Mouse (Mus musculus) CH12.LX (cell line): ENCODE data around the gene Card10. TPM values are rescaled to one million over a fixed set of nuclear protein-coding genes. Genes with fewer than 3 reads are reported as not detected.

ENCODE experiments used
- DNase-seq: peaks from one replicate; pipeline ENCODE4 v3.0.0-alpha.2; 2013; ENCODE audit errors: extremely low read depth
- H3K27ac ChIP-seq: 2 replicates; pipeline ENCODE4 v1.5.1; 2012; ENCODE audit warnings: low read depth, mild to moderate bottlenecking, control low read depth, moderate library complexity; ENCODE audit not compliant: insufficient read depth
- H3K27me3 ChIP-seq: replicated peaks from 2 replicates; pipeline ENCODE3; 2012; ENCODE audit warnings: inconsistent platforms
- H3K36me3 ChIP-seq, 2 experiments: replicated peaks in 1 of 2; 2 replicates each; pipeline versions ENCODE3 to v1.6.1; 2012; ENCODE audit warnings: inconsistent platforms in 1 of 2, low read length in 1 of 2, mild to moderate bottlenecking in 1 of 2, mixed read lengths in 1 of 2, moderate library complexity in 1 of 2; ENCODE audit not compliant: control insufficient read depth in 1 of 2, insufficient read depth in 1 of 2
- H3K4me1 ChIP-seq, 2 experiments: 2 replicates each; pipeline ENCODE4 v1.6.1; 2012; ENCODE audit warnings: inconsistent platforms in 1 of 2, moderate library complexity in 1 of 2; ENCODE audit not compliant: insufficient read depth in 2 of 2, control insufficient read depth in 1 of 2
- H3K4me2 ChIP-seq: 2 replicates; pipeline ENCODE4 v1.6.1; 2012; ENCODE audit warnings: low read depth, mild to moderate bottlenecking, control low read depth; ENCODE audit not compliant: poor library complexity, insufficient read depth, severe bottlenecking
- H3K4me3 ChIP-seq, 3 experiments: fragments of 150-350 bp in 1 of 3; sonication (generic) in 1 of 3; replicated peaks in 1 of 3; 2 replicates each; pipeline versions ENCODE3 to v1.5.1; 2011 to 2012; ENCODE audit warnings: low read depth in 2 of 3, low read length in 2 of 3, mild to moderate bottlenecking in 2 of 3, moderate library complexity in 2 of 3, control low read depth in 1 of 3, improper control_type of control experiment in 1 of 3, inconsistent platforms in 1 of 3, mixed read lengths in 1 of 3; ENCODE audit not compliant: poor library complexity in 1 of 3
- H3K79me2 ChIP-seq: replicated peaks from 2 replicates; pipeline ENCODE4 v1.6.1; 2012; ENCODE audit warnings: mild to moderate bottlenecking, moderate library complexity; ENCODE audit not compliant: control insufficient read depth, poor library complexity, insufficient read depth, severe bottlenecking; ENCODE audit errors: extremely low read depth
- H3K9ac ChIP-seq: 2 replicates; pipeline ENCODE4 v1.6.1; 2012; ENCODE audit warnings: low read depth, mild to moderate bottlenecking, control low read depth, moderate library complexity; ENCODE audit not compliant: insufficient read depth
- H3K9me3 ChIP-seq: replicated peaks from 2 replicates; pipeline ENCODE3; 2012; ENCODE audit warnings: low read length, inconsistent platforms, mixed read lengths
- BHLHE40 ChIP-seq: IDR thresholded peaks from 2 replicates; pipeline ENCODE4 v1.6.1; 2011; ENCODE audit warnings: mild to moderate bottlenecking, low read depth, low read length, improper control_type of control experiment
- CHD1 ChIP-seq: IDR thresholded peaks from 2 replicates; pipeline ENCODE4 v1.6.1; 2012; ENCODE audit warnings: low read depth, low read length, improper control_type of control experiment, inconsistent platforms
- GABPA ChIP-seq: IDR thresholded peaks from 2 replicates; pipeline ENCODE4 v1.6.1; 2012; ENCODE audit warnings: low read depth, low read length, improper control_type of control experiment, inconsistent platforms; ENCODE audit not compliant: insufficient replicate concordance
- HCFC1 ChIP-seq: IDR thresholded peaks from 2 replicates; pipeline ENCODE4 v1.6.1; 2012; ENCODE audit warnings: low read depth, mild to moderate bottlenecking, inconsistent platforms, low read length, improper control_type of control experiment
- JUN ChIP-seq: IDR thresholded peaks from 2 replicates; pipeline ENCODE4 v1.6.1; 2011; ENCODE audit warnings: low read depth, mild to moderate bottlenecking, low read length, improper control_type of control experiment, moderate library complexity; ENCODE audit not compliant: insufficient read depth
- JUND ChIP-seq: conservative IDR thresholded peaks from 2 replicates; pipeline ENCODE4 v1.6.1; 2011; ENCODE audit warnings: low read depth, low read length, improper control_type of control experiment
- KAT2A ChIP-seq: IDR thresholded peaks from 2 replicates; pipeline ENCODE4 v1.6.1; 2012; ENCODE audit warnings: low read length, improper control_type of control experiment, inconsistent platforms; ENCODE audit not compliant: insufficient replicate concordance
- MAX ChIP-seq: IDR thresholded peaks from 2 replicates; pipeline ENCODE4 v1.6.1; 2011; ENCODE audit warnings: low read length, improper control_type of control experiment
- NELFE ChIP-seq: IDR thresholded peaks from 2 replicates; pipeline ENCODE4 v1.6.1; 2011; ENCODE audit warnings: low read depth, low read length, improper control_type of control experiment
- NRF1 ChIP-seq: IDR thresholded peaks from 2 replicates; pipeline ENCODE4 v1.6.1; 2014; ENCODE audit warnings: low read depth, mild to moderate bottlenecking, inconsistent platforms, low read length, improper control_type of control experiment, moderate library complexity
- POLR2A ChIP-seq: IDR thresholded peaks from 2 replicates; pipeline ENCODE4 v1.6.1; 2011; ENCODE audit warnings: low read depth, mild to moderate bottlenecking, improper control_type of control experiment, low read length
- POLR2AphosphoS2 ChIP-seq: IDR thresholded peaks from 2 replicates; pipeline ENCODE4 v1.6.1; 2011; ENCODE audit warnings: low read depth, low read length, improper control_type of control experiment
- RAD21 ChIP-seq: IDR thresholded peaks from 2 replicates; pipeline ENCODE4 v1.6.1; 2011; ENCODE audit warnings: low read depth, mild to moderate bottlenecking, low read length, improper control_type of control experiment, moderate library complexity
- SIN3A ChIP-seq: IDR thresholded peaks from 2 replicates; pipeline ENCODE4 v1.6.1; 2012; ENCODE audit warnings: low read length, improper control_type of control experiment, inconsistent platforms
- UBTF ChIP-seq: IDR thresholded peaks from 2 replicates; pipeline ENCODE4 v1.6.1; 2012; ENCODE audit warnings: low read depth, mild to moderate bottlenecking, inconsistent platforms, low read length, improper control_type of control experiment, moderate library complexity
- ZC3H11A ChIP-seq: IDR thresholded peaks from 2 replicates; pipeline ENCODE4 v1.6.1; 2012; ENCODE audit warnings: low read depth, mild to moderate bottlenecking, inconsistent platforms, low read length, improper control_type of control experiment
- ZMIZ1 ChIP-seq: IDR thresholded peaks from 2 replicates; pipeline ENCODE4 v1.6.1; 2012; ENCODE audit warnings: low read depth, mild to moderate bottlenecking, inconsistent platforms, low read length, improper control_type of control experiment
- ZNF384 ChIP-seq: IDR thresholded peaks from 2 replicates; pipeline ENCODE4 v1.6.1; 2012; ENCODE audit warnings: low read depth, low read length, improper control_type of control experiment, inconsistent platforms
- dilution Hi-C: fragments of 300-500 bp; cut with MboI; formaldehyde crosslinking; loops from 2 replicates; pipeline ENCODE4 v1.14.3; 2020; ENCODE audit warnings: low sequenced_read_pairs; ENCODE audit not compliant: extremely low pct_unique_long_range_greater_than_20kb, extremely low pct_ligation_motif_present
- in situ Hi-C: fragments of 300-500 bp; cut with MboI; formaldehyde crosslinking; loops from 3 replicates; pipeline ENCODE4 v1.14.3; 2019; ENCODE audit warnings: low sequenced_read_pairs, low pct_ligation_motif_present, low pct_unique_long_range_greater_than_20kb, mixed read lengths
- polyA plus RNA-seq: library from polyadenylated mRNA; unstranded; fragments of >175 nt; gene quantifications from 2 replicates; pipeline ENCODE4 v1.2.1, GENCODE M21; 2012; ENCODE audit warnings: low read depth; ENCODE audit not compliant: insufficient read length
- total RNA-seq, 2 experiments: library from RNA; depleted of rRNA; stranded (reverse); fragments of 300-350 nt in 1 of 2; fragments of >200 nt in 1 of 2; gene quantifications; 2 replicates each; pipeline ENCODE4 v1.2.3; 2012 to 2014

Gene Card10
- total and polyA plus RNA-seq, 3 experiments: 0.08 TPM; not detected in 2

GRCm38 (mm10) chr15:78831720-78832657, 29.1 kb upstream of the Card10 start:
- Histone ChIP-seq H3K27me3 (peaks cover 74% of the 10 kb centered on the region), H3K4me2 (no peak overlapping the region), H3K27ac (no peak overlapping the region), H3K9me3 (peaks cover 8% of the 10 kb centered on the region), H3K9ac (no peak overlapping the region), H3K79me2 (no peaks in the 10 kb centered on the region), H3K4me1 (no peaks in the 10 kb centered on the region), H3K36me3 (no peaks in the 10 kb centered on the region), H3K4me3 (no peak overlapping the region)
- no peak for DNase-seq
- dilution Hi-C loops: loop anchor here (25.0 kb wide), 1 partner anchor 95 kb away; no protein-coding TSS in a partner anchor
- in situ Hi-C loops: no loop called here
- TF ChIP-seq ZNF384: no peak
- TF ChIP-seq JUND: no peak
- no peak for TF ChIP-seq UBTF
- TF ChIP-seq JUN: no peak
- TF ChIP-seq BHLHE40: no peak
- no peak for TF ChIP-seq NRF1
- no peak for TF ChIP-seq SIN3A
- TF ChIP-seq MAX: no peak
- TF ChIP-seq GABPA: no peak
- TF ChIP-seq HCFC1: no peak

- Histone ChIP-seq H3K4me3 (no peak overlapping the region), H3K27ac (no peak overlapping the region), H3K79me2 (no peaks in the 10 kb centered on the region), H3K9ac (no peak overlapping the region)
- dilution Hi-C loops: loop anchor here (25.0 kb wide), 1 partner anchor 94 kb away; no protein-coding TSS in a partner anchor
- TF ChIP-seq RAD21 (no peak), ZNF384 (no peak), HCFC1 (no peak), ZMIZ1 (no peak), SIN3A (no peak), KAT2A (no peak), POLR2AphosphoS2 (no peak), POLR2A (no peak), NELFE (no peak), CHD1 (no peak), ZC3H11A (no peak)
- TF ChIP-seq, all 38 proteins: peak for 0
- H3K4me2 ChIP-seq: no peak overlapping the region
- DNase-seq: no peak
- peaks cover 76% of the 10 kb centered on the region for H3K27me3 ChIP-seq
- H3K4me1 ChIP-seq: no peaks in the 10 kb centered on the region
- H3K9me3 ChIP-seq: peaks cover 2% of the 10 kb centered on the region
- H3K36me3 ChIP-seq: no peaks in the 10 kb centered on the region
- in situ Hi-C loops: no loop called here
These were observed 28.2 kb upstream of the Card10 start for GRCm38 (mm10) chr15:78830742-78831719.
